Mouse (Mus musculus) myocyte (in vitro differentiated cells): ENCODE measurements around the gene Ttc32. TPM values are rescaled to one million over a fixed set of nuclear protein-coding genes. Genes with fewer than 3 reads are reported as not detected.

Source experiments
- H3K27me3 ChIP-seq: one replicate; pipeline ENCODE4 v1.6.1; 2011; ENCODE audit not compliant: control insufficient read depth, insufficient read depth, insufficient read length
- H3K36me3 ChIP-seq: one replicate; pipeline ENCODE4 v1.6.1; 2011; ENCODE audit not compliant: control insufficient read depth, insufficient read depth
- H3K4me2 ChIP-seq: one replicate; pipeline ENCODE4 v1.6.1; 2011; ENCODE audit warnings: low read depth, control low read depth
- H3K4me3 ChIP-seq: one replicate; pipeline ENCODE4 v1.5.1; 2011; ENCODE audit warnings: mild to moderate bottlenecking, control low read depth, moderate library complexity
- H3K79me2 ChIP-seq: one replicate; pipeline ENCODE4 v1.6.1; 2011; ENCODE audit not compliant: control insufficient read depth, insufficient read depth
- H3ac ChIP-seq: one replicate; pipeline ENCODE4 v1.6.1; 2011; ENCODE audit not compliant: control insufficient read depth, insufficient read length
- CEBPB ChIP-seq: IDR thresholded peaks from 2 replicates; pipeline ENCODE4 v1.6.1; 2011; ENCODE audit warnings: mild to moderate bottlenecking, moderate library complexity; ENCODE audit not compliant: poor library complexity, insufficient read depth, severe bottlenecking
- E2F4 ChIP-seq: IDR thresholded peaks from one replicate; pipeline ENCODE4 v1.6.1; 2011; ENCODE audit warnings: mild to moderate bottlenecking, control low read depth, moderate library complexity; ENCODE audit not compliant: insufficient read depth
- MAX ChIP-seq: IDR thresholded peaks from one replicate; pipeline ENCODE4 v1.6.1; 2011; ENCODE audit warnings: low read depth, mild to moderate bottlenecking, control low read depth
- MYOD1 ChIP-seq, 3 experiments: IDR thresholded peaks; one replicate each; pipeline ENCODE4 v1.6.1; 2011; ENCODE audit warnings: control low read depth in 2 of 3, low read depth in 2 of 3, mild to moderate bottlenecking in 2 of 3, moderate library complexity in 1 of 3; ENCODE audit not compliant: insufficient read length in 2 of 3, control insufficient read depth in 1 of 3
- MYOG ChIP-seq, 3 experiments: IDR thresholded peaks; one replicate each; pipeline ENCODE4 v1.6.1; 2011; ENCODE audit warnings: control low read depth in 2 of 3, low read depth in 2 of 3, mild to moderate bottlenecking in 2 of 3; ENCODE audit not compliant: insufficient read length in 2 of 3, control insufficient read depth in 1 of 3, insufficient read depth in 1 of 3
- POLR2A ChIP-seq: IDR thresholded peaks from one replicate; pipeline ENCODE4 v1.6.1; 2011; ENCODE audit warnings: low read depth, mild to moderate bottlenecking, control low read depth, moderate library complexity; ENCODE audit not compliant: insufficient read length
- POLR2AphosphoS2 ChIP-seq: IDR thresholded peaks from one replicate; pipeline ENCODE4 v1.6.1; 2011; ENCODE audit warnings: low read depth, control low read depth; ENCODE audit not compliant: insufficient read length
- REST ChIP-seq: IDR thresholded peaks from one replicate; pipeline ENCODE4 v1.6.1; 2011; ENCODE audit warnings: mild to moderate bottlenecking, control low read depth, moderate library complexity; ENCODE audit not compliant: insufficient read depth, insufficient read length
- SRF ChIP-seq: IDR thresholded peaks from one replicate; pipeline ENCODE4 v1.6.1; 2011; ENCODE audit warnings: low read depth; ENCODE audit not compliant: control insufficient read depth, insufficient read length
- TCF12 ChIP-seq: IDR thresholded peaks from one replicate; pipeline ENCODE4 v1.6.1; 2011; ENCODE audit warnings: mild to moderate bottlenecking, control low read depth; ENCODE audit not compliant: poor library complexity, insufficient read depth, severe bottlenecking
- TCF3 ChIP-seq: IDR thresholded peaks from one replicate; pipeline ENCODE4 v1.6.1; 2011; ENCODE audit warnings: low read depth, control low read depth; ENCODE audit not compliant: insufficient read length
- USF1 ChIP-seq: IDR thresholded peaks from one replicate; pipeline ENCODE4 v1.6.1; 2011; ENCODE audit warnings: low read depth, mild to moderate bottlenecking, control low read depth, moderate library complexity
- polyA plus RNA-seq: library from polyadenylated mRNA; unstranded; fragments of >200 nt; fragmentation: generic; extraction: Trizol; gene quantifications from one replicate; pipeline ENCODE4 v1.2.1, GENCODE M21; 2012; ENCODE audit warnings: missing spikeins

Gene Ttc32
- polyA plus RNA-seq = 4.5 TPM

DNA sequence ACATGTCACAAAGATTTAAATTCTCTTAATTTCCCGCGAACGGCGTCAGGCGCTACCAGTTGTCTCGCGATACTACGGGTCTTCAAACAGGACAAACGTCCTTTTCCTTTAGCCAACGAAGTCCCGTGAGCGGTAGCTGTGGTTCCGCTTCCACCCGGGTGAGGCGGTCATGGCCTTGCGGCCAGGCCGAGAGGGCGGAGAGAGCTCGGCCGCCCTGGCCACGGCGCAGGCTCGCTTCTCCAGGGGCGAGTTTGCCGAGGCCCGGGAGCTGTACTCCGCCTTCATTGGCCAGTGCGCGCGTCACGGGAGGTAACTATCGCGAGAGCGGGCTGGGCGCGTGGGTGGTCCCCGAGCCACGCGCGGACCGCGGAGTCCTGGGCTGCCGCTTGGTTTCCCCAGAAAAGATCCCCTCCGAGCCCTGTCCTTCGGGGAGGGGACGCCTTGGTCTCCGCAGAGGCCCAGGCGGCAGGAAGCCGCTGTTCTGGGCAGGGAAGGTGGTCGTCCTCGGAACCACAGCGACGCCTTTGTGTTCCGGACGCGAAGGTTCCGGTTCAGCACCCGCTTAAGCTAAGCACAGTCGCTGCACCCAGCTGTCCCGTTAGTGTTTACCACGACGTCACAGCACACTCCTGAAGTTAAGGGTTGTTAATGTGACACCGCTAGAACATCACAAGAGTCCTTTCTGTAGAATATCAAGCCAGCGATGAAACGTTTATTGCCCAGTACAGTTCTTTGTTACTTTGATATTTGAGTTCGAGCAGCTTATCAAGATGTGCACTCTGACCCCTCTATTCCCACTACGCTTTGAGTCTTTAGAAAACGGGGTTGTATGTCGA, at the start of gene Ttc32:
Gene Ttc32 (plus strand): TSS at position 110 of the 836 bp plus-strand sequence.
- TF ChIP-seq POLR2AphosphoS2 (peak; percentile 70), CEBPB (no peak), MYOG (IDR thresholded peaks at IDR 0.05; ENCODE audit: control insufficient read depth in 1 of 3, insufficient read depth in 1 of 3, insufficient read length in 2 of 3, low read depth in 2 of 3) (peak in 1 of 3 experiments; percentile 66), MAX (no peak), TCF12 (no peak), USF1 (no peak), E2F4 (peak; percentile 97), SRF (peak; percentile 33), MYOD1 (IDR thresholded peaks at IDR 0.05; ENCODE audit: control insufficient read depth in 1 of 3, insufficient read length in 2 of 3, low read depth in 2 of 3) (peak in 2 of 3 experiments; percentile 16 to 55), REST (no peak), TCF3 (no peak), POLR2A (peak; percentile 88)
- Histone ChIP-seq H3K4me3 (peak within 1 kb of the TSS; percentile 53), H3ac (peak within 1 kb of the TSS; percentile 71), H3K27me3 (no peaks in the 10 kb centered on the region), H3K79me2 (no peaks in the 10 kb centered on the region), H3K4me2 (peak within 1 kb of the TSS; percentile 71), H3K36me3 (no peaks in the 10 kb centered on the region)

DNA sequence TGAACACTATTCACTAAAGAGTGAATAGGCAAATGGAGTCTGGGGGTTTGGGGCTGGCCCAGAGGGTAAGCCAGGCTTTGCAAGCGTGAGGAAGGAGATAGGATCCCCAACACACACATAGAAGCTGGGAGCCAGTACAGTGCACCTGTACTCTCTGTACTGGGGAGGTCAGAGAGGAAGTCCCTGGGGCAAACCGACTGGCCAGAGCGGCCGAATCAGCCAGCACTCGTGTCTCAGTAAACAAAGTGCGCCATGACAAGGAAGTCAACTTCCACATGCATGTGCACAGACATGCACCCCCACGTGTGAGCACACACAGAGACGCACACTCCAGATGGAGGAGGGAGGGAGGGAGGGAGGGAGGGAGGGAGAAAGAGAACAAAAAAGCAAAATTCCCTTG, 36.6 kb upstream of the Ttc32 start:
- Histone ChIP-seq H3K27me3 (no peaks in the 10 kb centered on the region), H3K4me3 (no peak overlapping the region), H3K79me2 (no peaks in the 10 kb centered on the region), H3ac (no peak overlapping the region), H3K36me3 (peaks cover 9% of the 10 kb centered on the region), H3K4me2 (no peak overlapping the region)
- TF ChIP-seq SRF = no peak

GRCm38 (mm10) chr12:8998318-8998717, 31.5 kb upstream of the Ttc32 start:
- Histone ChIP-seq H3K4me3 (no peak overlapping the region), H3K4me2 (no peak overlapping the region), H3ac (no peak overlapping the region), H3K79me2 (no peaks in the 10 kb centered on the region), H3K36me3 (peaks cover 14% of the 10 kb centered on the region), H3K27me3 (no peaks in the 10 kb centered on the region)
- TF ChIP-seq TCF12 = no peak
- TF ChIP-seq POLR2AphosphoS2 = no peak
- no peak for TF ChIP-seq SRF
- no peak for TF ChIP-seq MYOD1 (IDR thresholded peaks at IDR 0.05; ENCODE audit: control insufficient read depth in 1 of 3, insufficient read length in 2 of 3, low read depth in 2 of 3)
- no peak for TF ChIP-seq CEBPB
- no peak for TF ChIP-seq TCF3
- no peak for TF ChIP-seq REST
- no peak for TF ChIP-seq E2F4
- TF ChIP-seq MAX = no peak
- TF ChIP-seq USF1 = no peak
- no peak for TF ChIP-seq POLR2A
- no peak for TF ChIP-seq MYOG (IDR thresholded peaks at IDR 0.05; ENCODE audit: control insufficient read depth in 1 of 3, insufficient read depth in 1 of 3, insufficient read length in 2 of 3, low read depth in 2 of 3)

GRCm38 (mm10) chr12:9002038-9002648, 27.7 kb upstream of the Ttc32 start:
- no peak for TF ChIP-seq POLR2AphosphoS2
- TF ChIP-seq CEBPB = no peak
- no peak for TF ChIP-seq MAX
- TF ChIP-seq E2F4 = no peak
- no peak overlapping the region for H3K4me3 ChIP-seq
- no peak overlapping the region for H3K4me2 ChIP-seq

GRCm38 (mm10) chr12:9007146-9007545, 22.7 kb upstream of the Ttc32 start:
- TF ChIP-seq MYOG (IDR thresholded peaks at IDR 0.05; ENCODE audit: control insufficient read depth in 1 of 3, insufficient read depth in 1 of 3, insufficient read length in 2 of 3, low read depth in 2 of 3) = no peak
- no peak for TF ChIP-seq MYOD1 (IDR thresholded peaks at IDR 0.05; ENCODE audit: control insufficient read depth in 1 of 3, insufficient read length in 2 of 3, low read depth in 2 of 3)
- no peak for TF ChIP-seq MAX
- TF ChIP-seq POLR2A = no peak
- no peak for TF ChIP-seq REST
- TF ChIP-seq E2F4 = no peak
- no peak overlapping the region for H3ac ChIP-seq
- peaks cover 13% of the 10 kb centered on the region for H3K36me3 ChIP-seq
- H3K4me3 ChIP-seq = no peak overlapping the region
- no peaks in the 10 kb centered on the region for H3K79me2 ChIP-seq
- H3K4me2 ChIP-seq = no peak overlapping the region
- no peaks in the 10 kb centered on the region for H3K27me3 ChIP-seq

More at GRCm38 (mm10) chr12:9002038-9002648, 27.7 kb upstream of the Ttc32 start:
- Histone ChIP-seq H3ac (no peak overlapping the region), H3K27me3 (no peaks in the 10 kb centered on the region), H3K36me3 (peaks cover 8% of the 10 kb centered on the region), H3K79me2 (no peaks in the 10 kb centered on the region)
